ENCODE assay signal across 15 mouse cellular contexts in the genomic region with DNA sequence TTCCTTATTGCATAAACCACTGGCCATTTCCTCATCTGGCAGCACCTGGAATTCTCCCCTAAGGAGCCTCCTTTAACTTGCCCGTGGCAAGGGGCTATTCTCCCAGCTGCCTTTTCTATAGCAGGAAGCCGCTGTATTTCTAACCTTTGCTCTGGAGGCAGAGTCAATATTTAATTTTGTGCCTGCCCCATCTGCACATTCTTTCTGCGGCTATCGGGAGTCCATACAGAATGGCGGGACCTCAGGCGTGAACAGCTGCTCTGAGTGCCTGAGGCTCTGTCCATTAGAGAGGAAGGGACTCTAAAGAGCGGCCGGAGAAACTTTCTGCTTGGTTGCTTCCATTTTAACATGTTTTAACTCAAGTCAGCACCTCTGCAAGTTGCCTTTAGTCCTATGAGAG.
A peak's percentile ranks its signal among the peaks of the same experiment; 100 is the strongest.
DNase-seq lines count a peak whose midpoint lies in the region; ATAC-seq and TF ChIP-seq lines count a peak whose summit lies in the region.
"Had no signal": no experiment of that assay in that cellular context is flagged by ENCODE, and none has a peak within 500 bp of the region (broad histone marks: within the 10 kb centered on the region; RNA-seq: fewer than 3 reads in every experiment).

No protein-coding gene starts in this region.

- H3K9me3 ChIP-seq in forebrain, embryonic 10.5 days: no peaks in the 10 kb centered on the region
- H3K9me3 ChIP-seq in forebrain, embryonic 12.5 days: no peaks in the 10 kb centered on the region
- H3K9me3 ChIP-seq: embryonic facial prominence, embryonic 15.5 days; neural tube, embryonic 12.5 days had no signal

- H3K9ac ChIP-seq in forebrain, embryonic 12.5 days: no peak overlapping the region
- H3K9ac ChIP-seq: embryonic facial prominence, embryonic 15.5 days; forebrain, postnatal 0 days; neural tube, embryonic 12.5 days had no signal

- H3K4me1 ChIP-seq in forebrain, embryonic 10.5 days: peaks cover 12% of the 10 kb centered on the region
- no peaks in the 10 kb centered on the region for H3K4me1 ChIP-seq in forebrain, embryonic 12.5 days
- peaks cover 15% of the 10 kb centered on the region; the same call in 1 of the 2 replicates for H3K4me1 ChIP-seq in small intestine, adult 2 months (ENCODE audit: control insufficient read depth, insufficient read depth, insufficient read length, low read length)
- H3K4me1 ChIP-seq: embryonic facial prominence, embryonic 15.5 days; neural tube, embryonic 12.5 days had no signal

- H3K27me3 ChIP-seq in forebrain, embryonic 10.5 days (ENCODE audit: poor library complexity, severe bottlenecking): no peaks in the 10 kb centered on the region
- H3K27me3 ChIP-seq in forebrain, embryonic 12.5 days: no peaks in the 10 kb centered on the region
- no peaks in the 10 kb centered on the region for H3K27me3 ChIP-seq in small intestine, adult 2 months (ENCODE audit: control insufficient read depth, insufficient read depth, low read length)
- H3K27me3 ChIP-seq: embryonic facial prominence, embryonic 15.5 days; neural tube, embryonic 12.5 days had no signal

- 64% methylated on average over 8 of the region's 8 CpGs for WGBS in forebrain, embryonic 10.5 days
- 61% methylated on average over 8 of the region's 8 CpGs for WGBS in forebrain, embryonic 12.5 days
- WGBS in small intestine, adult 2 months: 21% methylated on average over 8 of the region's 8 CpGs

- peak overlapping the region; percentile 46; the same call in 1 of the 2 replicates for H3K27ac ChIP-seq in forebrain, embryonic 10.5 days
- no peak overlapping the region for H3K27ac ChIP-seq in forebrain, embryonic 12.5 days
- H3K27ac ChIP-seq in small intestine, adult 2 months (ENCODE audit: insufficient read depth, low read depth, low read length): peak overlapping the region; percentile 23
- H3K27ac ChIP-seq: embryonic facial prominence, embryonic 15.5 days; neural tube, embryonic 12.5 days had no signal

- H3K4me2 ChIP-seq in forebrain, embryonic 12.5 days: no peak overlapping the region
- H3K4me2 ChIP-seq: embryonic facial prominence, embryonic 15.5 days; neural tube, embryonic 12.5 days had no signal

- no peak for TF ChIP-seq CTCF in small intestine, adult 2 months (IDR thresholded peaks at IDR 0.05; ENCODE audit: extremely low read depth, insufficient read length, insufficient replicate concordance, low read depth, low read length)

- ATAC-seq in forebrain, embryonic 12.5 days (ENCODE audit: low FRiP score): no peak
- ATAC-seq: forebrain, postnatal 0 days had no signal

- H3K4me3 ChIP-seq in forebrain, embryonic 10.5 days: no peak overlapping the region
- no peak overlapping the region for H3K4me3 ChIP-seq in forebrain, embryonic 12.5 days (replicated peaks)
- H3K4me3 ChIP-seq in small intestine, adult 2 months (ENCODE audit: low read depth, low read length): no peak overlapping the region
- H3K4me3 ChIP-seq: embryonic facial prominence, embryonic 15.5 days; neural tube, embryonic 12.5 days had no signal

- H3K36me3 ChIP-seq in forebrain, embryonic 10.5 days (replicated peaks): no peaks in the 10 kb centered on the region
- no peaks in the 10 kb centered on the region for H3K36me3 ChIP-seq in forebrain, embryonic 12.5 days (replicated peaks)
- H3K36me3 ChIP-seq in small intestine, adult 2 months (ENCODE audit: control insufficient read depth, insufficient read depth, low read length): no peaks in the 10 kb centered on the region
- H3K36me3 ChIP-seq: embryonic facial prominence, embryonic 15.5 days; neural tube, embryonic 12.5 days had no signal

- no peak for TF ChIP-seq POLR2A in small intestine, adult 2 months (IDR thresholded peaks at IDR 0.05; ENCODE audit: low read depth, low read length)

- DNase-seq in forebrain, embryonic 10.5 days (ENCODE audit: extremely low spot score, low spot score): no peak
- DNase-seq in kidney, adult 11 months: peak; percentile 15
- DNase-seq in kidney, postnatal 36 days: peak; percentile 19 to 22
- no peak for DNase-seq in layer of hippocampus, adult 8-10 months (ENCODE audit: low spot score in 2 of 2)
- no peak for DNase-seq in layer of hippocampus, postnatal 25 days (ENCODE audit: extremely low spot score in 1 of 2, low spot score in 1 of 2)
- no peak for DNase-seq in adrenal gland, postnatal 36 days
- DNase-seq: cerebellum, adult 2 months; forebrain, postnatal 0 days; heart, adult 18-20 months; heart, postnatal 10 days; lung, adult 18-20 months had no signal

Comparison
In these comparisons a context has a peak if more than half of its experiments do, and no peak if none do; other contexts are left out.
1. DNase-seq: peak in kidney, adult 11 months (single experiment) and kidney, postnatal 36 days (2 of 2); none in forebrain, embryonic 10.5 days (single experiment), layer of hippocampus, adult 8-10 months (0 of 2), layer of hippocampus, postnatal 25 days (0 of 2) and adrenal gland, postnatal 36 days (0 of 2).